Mouse (Mus musculus) CH12F3 (cell line): ENCODE results near the gene Ddx56.

ENCODE experiments used
- in situ Hi-C: fragments of 300-500 bp; cut with MboI; formaldehyde crosslinking; loops from 2 replicates; pipeline ENCODE4 v1.14.3; 2020; ENCODE audit warnings: low sequenced_read_pairs

The Ddx56 gene

GRCm38 (mm10) chr11:6267320-6268254, at the start of gene Ddx56:
Gene Ddx56 (minus strand): TSS chr11:6267772.
- in situ Hi-C loops, result no loop called here

DNA sequence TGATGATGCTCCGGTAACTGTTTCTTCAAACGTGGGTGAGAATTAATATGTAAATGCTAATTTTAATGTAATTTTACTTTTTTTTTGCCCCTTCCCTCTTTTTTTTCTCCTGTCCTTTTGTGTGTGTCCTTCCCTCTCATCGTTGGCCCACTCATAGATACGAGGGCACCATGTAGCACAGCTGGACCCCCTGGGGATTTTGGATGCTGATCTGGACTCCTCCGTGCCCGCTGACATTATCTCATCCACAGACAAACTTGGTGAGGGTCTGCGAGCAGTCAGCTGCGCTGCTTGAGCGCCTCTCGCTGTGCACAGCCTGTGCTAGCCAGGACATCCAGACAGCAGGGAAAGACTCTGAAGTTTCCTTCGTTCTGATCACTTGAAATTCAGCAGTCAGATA, 49.2 kb upstream of the Ddx56 start:
- in situ Hi-C loops, result no loop called here

DNA sequence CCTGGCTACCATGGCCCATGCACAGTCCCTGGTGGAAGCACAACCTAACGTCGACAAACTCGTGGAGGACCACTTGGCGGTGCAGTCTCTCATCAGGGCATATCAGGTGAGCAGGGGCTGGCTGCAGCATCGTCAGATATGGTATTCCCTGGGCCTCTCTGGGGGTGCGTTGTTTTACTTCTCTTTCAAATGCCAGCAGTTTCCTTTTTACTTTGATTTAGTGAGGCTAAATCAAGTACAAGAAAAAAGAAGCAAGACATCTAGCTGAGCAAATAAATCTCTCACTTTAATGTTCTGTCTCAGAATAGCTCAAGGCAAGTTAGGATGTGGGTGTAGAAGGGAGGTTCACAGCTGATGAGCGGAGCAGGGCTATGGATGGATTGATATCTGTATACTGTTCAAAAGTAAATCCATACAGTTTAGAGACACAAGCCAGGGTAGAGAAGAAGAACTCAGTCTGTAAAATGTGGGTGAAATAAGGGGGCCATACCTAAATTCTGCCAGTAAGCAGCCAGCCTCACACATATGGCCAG, 46.4 kb upstream of the Ddx56 start:
- in situ Hi-C loops, result no loop called here

DNA sequence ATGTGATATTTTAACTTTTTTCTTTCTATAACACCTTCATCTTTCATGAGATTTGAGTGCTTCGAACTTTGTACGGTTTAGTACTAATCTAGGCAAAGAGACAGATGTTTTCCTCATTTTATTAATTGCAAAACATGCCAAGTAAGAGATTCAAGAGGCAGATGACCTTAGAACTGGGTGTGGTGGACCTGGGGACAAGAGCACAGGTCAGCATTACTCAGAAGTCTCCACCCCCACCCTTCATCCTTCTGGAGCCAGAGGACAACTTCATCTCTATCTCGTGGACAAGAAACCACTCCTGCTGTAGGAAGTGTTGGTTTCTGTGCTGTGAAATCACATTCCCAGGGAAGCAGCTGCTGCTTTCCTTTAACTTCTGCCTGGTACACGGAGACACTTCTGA, 40.6 kb upstream of the Ddx56 start:
- in situ Hi-C loops, result no loop called here

- in situ Hi-C loops, result no loop called here
Observed at GRCm38 (mm10) chr11:6305943-6306430, 38.4 kb upstream of the Ddx56 start.

GRCm38 (mm10) chr11:6302793-6303192, 35.2 kb upstream of the Ddx56 start:
- in situ Hi-C loops, result no loop called here

DNA sequence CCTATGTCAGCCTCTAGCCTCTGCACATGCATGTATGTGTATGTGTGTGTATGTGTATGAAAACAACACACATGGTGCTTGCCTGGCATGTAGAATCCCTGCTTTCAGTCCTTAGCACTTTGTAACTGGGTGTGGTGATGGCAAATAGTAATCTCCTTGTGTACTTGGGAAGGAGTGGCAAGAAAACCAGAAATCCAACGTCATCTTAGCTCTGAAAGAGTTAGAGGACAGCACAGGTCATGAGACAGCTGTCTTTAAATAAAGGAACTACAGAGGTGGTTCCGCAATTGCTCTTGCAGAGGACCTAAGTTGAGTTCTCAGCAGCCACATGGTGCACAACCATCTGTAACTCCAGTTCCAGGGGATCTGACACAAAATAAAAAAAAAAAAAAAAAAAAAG, 31.9 kb upstream of the Ddx56 start:
- in situ Hi-C loops, result no loop called here

- in situ Hi-C loops, result no loop called here
Observed at GRCm38 (mm10) chr11:6296077-6296476, 28.5 kb upstream of the Ddx56 start.

- in situ Hi-C loops, result no loop called here
Observed at GRCm38 (mm10) chr11:6294632-6295031, 27.1 kb upstream of the Ddx56 start.

DNA sequence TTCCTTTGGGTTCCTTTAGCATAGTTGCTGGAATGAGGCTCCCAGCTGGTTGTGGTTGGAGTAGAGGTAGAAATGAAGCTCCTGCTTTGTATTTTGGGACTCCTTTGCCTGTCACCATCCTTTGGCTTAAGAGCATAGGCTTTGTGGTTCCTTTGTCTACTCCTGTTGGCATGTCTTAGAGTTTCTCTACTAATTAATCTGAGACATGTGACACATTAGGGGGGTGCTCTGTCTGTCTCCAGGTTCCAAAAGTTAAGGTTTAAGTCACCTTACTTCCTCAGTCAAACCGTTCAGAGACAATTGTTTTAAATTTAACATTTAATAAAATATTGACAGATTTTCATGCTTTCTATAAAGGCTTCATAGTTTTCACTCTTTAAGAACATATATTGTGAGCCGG, 26.0 kb upstream of the Ddx56 start:
- in situ Hi-C loops, result no loop called here

- in situ Hi-C loops, result no loop called here
Observed at GRCm38 (mm10) chr11:6292988-6293349, 25.4 kb upstream of the Ddx56 start.

- in situ Hi-C loops, result no loop called here
Observed at GRCm38 (mm10) chr11:6292116-6292987, 24.8 kb upstream of the Ddx56 start.

DNA sequence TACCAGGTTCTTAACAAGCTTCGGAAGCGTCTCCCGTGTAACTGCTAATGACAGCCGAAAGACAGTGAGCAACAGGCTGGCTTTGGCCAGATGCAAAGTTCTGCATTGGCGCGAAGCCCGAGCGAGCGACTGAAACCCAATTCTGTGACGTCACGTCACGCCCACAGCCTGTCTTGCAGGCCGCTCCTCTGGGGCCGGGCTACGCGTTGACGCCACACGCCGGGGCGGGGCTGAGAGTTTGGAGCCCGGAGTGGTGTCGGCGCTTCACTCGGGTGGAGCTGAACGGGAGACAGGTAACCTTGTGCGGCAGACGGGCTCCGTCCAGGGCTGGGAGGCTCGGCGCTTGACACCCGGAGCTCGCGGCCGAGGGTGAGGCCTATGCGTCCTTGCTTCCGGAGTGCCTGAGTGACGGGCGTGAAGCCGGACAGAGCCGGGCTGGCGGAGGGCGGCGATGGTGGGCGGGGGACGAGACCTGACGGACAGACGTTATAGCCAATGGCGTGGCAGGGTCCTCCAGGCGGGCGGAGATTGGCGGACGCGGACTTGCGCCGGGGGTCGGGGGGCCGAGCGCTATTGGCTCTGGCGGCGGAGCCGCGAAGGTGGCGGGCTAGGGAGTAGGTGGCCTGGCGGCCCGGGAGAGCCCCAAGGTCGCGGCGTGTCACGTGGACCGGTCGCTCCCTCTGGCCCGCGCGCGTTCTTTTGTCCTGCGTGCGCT, 24.0 kb upstream of the Ddx56 start, which contains the start of gene Ogdh:
Ogdh (plus strand) TSS at position 233 of the 715 bp plus-strand sequence.
- in situ Hi-C loops, result no loop called here

GRCm38 (mm10) chr11:6290883-6291282, 23.3 kb upstream of the Ddx56 start:
- in situ Hi-C loops, result no loop called here

DNA sequence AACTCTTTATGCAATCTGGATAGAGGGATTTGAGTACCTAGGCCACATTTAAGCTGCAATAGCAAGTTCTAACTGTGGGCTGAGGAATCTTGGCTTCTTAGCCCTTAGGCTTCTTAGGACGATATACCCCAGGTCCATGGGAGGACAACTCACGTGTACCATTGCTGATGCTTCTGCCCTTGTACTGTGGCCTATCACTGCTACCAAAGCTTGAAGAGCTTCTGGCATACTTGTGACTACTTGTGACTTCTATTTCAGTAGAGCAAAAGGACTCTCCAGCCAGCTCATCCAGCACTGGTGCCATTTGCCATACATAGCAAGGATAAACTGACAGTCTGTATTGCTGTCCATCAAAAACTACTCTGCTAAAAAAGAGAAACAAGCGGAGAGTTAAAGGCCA, 22.6 kb upstream of the Ddx56 start:
- in situ Hi-C loops, result no loop called here

DNA sequence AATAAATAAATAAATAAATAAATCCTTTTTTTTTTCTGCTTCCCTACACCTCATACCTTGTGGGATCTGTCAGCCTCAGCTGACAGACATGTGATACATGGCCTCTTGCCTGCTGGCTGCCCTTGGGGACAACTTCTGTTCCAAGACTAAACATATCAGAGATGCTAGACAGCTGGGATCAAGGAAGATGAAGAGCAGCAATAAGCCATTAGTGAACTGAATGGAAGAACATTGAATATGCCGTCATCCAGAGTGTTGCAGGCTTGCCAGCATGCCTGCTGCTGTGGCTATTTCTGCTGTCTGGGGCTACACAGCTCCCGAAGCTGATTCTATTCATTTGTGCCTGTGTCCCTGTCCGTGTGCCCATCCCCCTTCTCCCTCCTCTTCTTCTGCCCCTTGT, 15.4 kb upstream of the Ddx56 start:
- in situ Hi-C loops, result no loop called here

- in situ Hi-C loops, result no loop called here
Observed at GRCm38 (mm10) chr11:6276466-6276865, 8.9 kb upstream of the Ddx56 start.

GRCm38 (mm10) chr11:6275094-6275484, 7.5 kb upstream of the Ddx56 start:
- in situ Hi-C loops, result no loop called here

DNA sequence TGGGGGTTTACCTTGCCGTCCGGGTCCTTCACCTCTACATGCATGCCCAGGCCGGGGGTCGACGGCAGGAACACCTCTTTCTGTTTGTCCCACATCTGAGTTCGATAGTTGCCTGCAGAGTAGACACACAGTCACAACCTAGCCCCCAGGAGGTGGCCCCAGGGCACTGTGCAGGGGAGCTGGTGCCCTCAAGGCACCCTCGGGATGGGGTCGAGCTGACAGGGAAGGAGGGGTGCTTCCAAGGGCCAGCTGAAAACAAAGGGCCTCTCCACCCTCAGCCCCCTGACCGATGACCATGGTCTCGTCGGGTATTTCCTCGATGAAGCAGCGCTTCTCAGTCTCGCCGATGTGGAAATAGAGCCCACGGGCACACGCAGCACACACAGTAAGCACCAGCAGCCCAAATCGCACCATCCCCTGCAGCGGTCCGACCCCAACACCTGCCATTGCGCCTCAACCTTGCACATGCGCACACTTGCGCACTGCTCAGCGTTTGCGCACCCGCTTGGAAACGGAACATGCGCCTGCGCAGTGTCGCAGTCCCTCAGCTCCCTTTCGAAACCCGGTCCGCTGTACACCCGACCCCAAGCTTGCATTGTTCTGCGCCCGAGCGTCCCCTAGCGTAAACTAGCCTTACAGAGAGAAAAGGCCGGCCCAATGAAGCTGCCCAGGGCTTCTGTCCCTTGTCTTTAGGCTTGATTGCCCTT, 7.0 kb upstream of the Ddx56 start, which contains the start of gene Tmed4:
Tmed4 (minus strand) TSS at position 484 of the 707 bp plus-strand sequence.
- in situ Hi-C loops, result no loop called here

GRCm38 (mm10) chr11:6273607-6274006, 6.0 kb upstream of the Ddx56 start:
- in situ Hi-C loops, result no loop called here
